Mouse (Mus musculus) urinary bladder, postnatal 36 days (tissue): Measurements from ENCODE around the gene Pltp.

Source experiments
- DNase-seq, 2 experiments: peaks; one replicate each; pipeline ENCODE4 v3.0.0; 2022; ENCODE audit warnings: low spot score in 2 of 2, mixed read lengths in 1 of 2

Gene Pltp

GRCm38 (mm10) chr2:164857101-164857821 is at the start of gene Pltp:
Gene Pltp, minus strand, starts transcription at chr2:164857711.
- peak; percentile 62 to 74 for DNase-seq

- DNase-seq: no peak
Measured at GRCm38 (mm10) chr2:164906071-164906470, 48.6 kb upstream of the Pltp start.

GRCm38 (mm10) chr2:164903496-164903895 is 46.0 kb upstream of the Pltp start:
- DNase-seq: no peak

- no peak for DNase-seq
Measured at GRCm38 (mm10) chr2:164901380-164901779, 43.9 kb upstream of the Pltp start.

GRCm38 (mm10) chr2:164899723-164900459 is 42.4 kb upstream of the Pltp start:
- no peak for DNase-seq

- DNase-seq: no peak
Measured at GRCm38 (mm10) chr2:164899034-164899433, 41.5 kb upstream of the Pltp start.

GRCm38 (mm10) chr2:164898008-164898407 is 40.5 kb upstream of the Pltp start:
- DNase-seq: no peak

- DNase-seq: no peak
Measured at GRCm38 (mm10) chr2:164895885-164896284, 38.4 kb upstream of the Pltp start.

GRCm38 (mm10) chr2:164894644-164895043 is 37.1 kb upstream of the Pltp start:
- no peak for DNase-seq

- no peak for DNase-seq
Measured at GRCm38 (mm10) chr2:164894048-164894447, 36.5 kb upstream of the Pltp start.

- DNase-seq: no peak
Measured at GRCm38 (mm10) chr2:164892696-164893216, 35.2 kb upstream of the Pltp start.

GRCm38 (mm10) chr2:164891908-164892695 is 34.6 kb upstream of the Pltp start:
- DNase-seq: no peak

- no peak for DNase-seq
Measured at GRCm38 (mm10) chr2:164891056-164891834, 33.7 kb upstream of the Pltp start.

- DNase-seq: no peak
Measured at GRCm38 (mm10) chr2:164890411-164891049, 33.0 kb upstream of the Pltp start.

- no peak for DNase-seq
Measured at GRCm38 (mm10) chr2:164889960-164890359, 32.4 kb upstream of the Pltp start.

GRCm38 (mm10) chr2:164888996-164889395 is 31.5 kb upstream of the Pltp start:
- no peak for DNase-seq

- DNase-seq: no peak
Measured at GRCm38 (mm10) chr2:164886617-164887016, 29.1 kb upstream of the Pltp start.

- DNase-seq: peak in 1 of 2 experiments; percentile 73
Measured at GRCm38 (mm10) chr2:164885788-164886187, 28.3 kb upstream of the Pltp start.

- DNase-seq: no peak
Measured at GRCm38 (mm10) chr2:164882619-164883018, 25.1 kb upstream of the Pltp start.

GRCm38 (mm10) chr2:164879568-164880277 is 22.2 kb upstream of the Pltp start:
- peak; percentile 86 to 92 for DNase-seq
